Mouse (Mus musculus): ENCODE results near the gene Mrtfa.
A peak's percentile ranks its signal among the peaks of the same experiment; 100 is the strongest.

The Mrtfa gene

GRCm38 (mm10) chr15:81022437-81022836 is 168.1 kb downstream of the Mrtfa start:
- no peak for DNase-seq

GRCm38 (mm10) chr15:81021377-81021776 is 169.2 kb downstream of the Mrtfa start:
- DNase-seq, result no peak

GRCm38 (mm10) chr15:81017308-81017707 is 173.2 kb downstream of the Mrtfa start:
- no peak for DNase-seq

- DNase-seq, result no peak
Observed at GRCm38 (mm10) chr15:81016488-81016887, 174.1 kb downstream of the Mrtfa start.

- no peak for DNase-seq
Observed at GRCm38 (mm10) chr15:81015068-81015744, 175.4 kb downstream of the Mrtfa start.

- no peak for DNase-seq
Observed at GRCm38 (mm10) chr15:81013186-81013585, 177.4 kb downstream of the Mrtfa start.

GRCm38 (mm10) chr15:81012359-81012758 is 178.2 kb downstream of the Mrtfa start:
- no peak for DNase-seq

- no peak for DNase-seq
Observed at GRCm38 (mm10) chr15:81011523-81011922, 179.0 kb downstream of the Mrtfa start.

- no peak for DNase-seq
Observed at GRCm38 (mm10) chr15:81010114-81010513, 180.4 kb downstream of the Mrtfa start.

GRCm38 (mm10) chr15:81008689-81009123 is 181.9 kb downstream of the Mrtfa start:
- DNase-seq, result no peak

- DNase-seq, result no peak
Observed at GRCm38 (mm10) chr15:81007905-81008304, 182.7 kb downstream of the Mrtfa start.

- DNase-seq, result no peak
Observed at GRCm38 (mm10) chr15:81007339-81007738, 183.2 kb downstream of the Mrtfa start.

- DNase-seq, result peak; percentile 44
Observed at GRCm38 (mm10) chr15:81006127-81006735, 184.3 kb downstream of the Mrtfa start.

GRCm38 (mm10) chr15:81000419-81001138 is 190.0 kb downstream of the Mrtfa start:
- no peak for DNase-seq

GRCm38 (mm10) chr15:80997077-80997476 is 193.5 kb downstream of the Mrtfa start:
- no peak for DNase-seq

GRCm38 (mm10) chr15:80996090-80996835 is 194.3 kb downstream of the Mrtfa start:
- DNase-seq, result no peak

- DNase-seq, result no peak
Observed at GRCm38 (mm10) chr15:80994959-80995358, 195.6 kb downstream of the Mrtfa start.

- DNase-seq, result no peak
Observed at GRCm38 (mm10) chr15:80989712-80990111, 200.8 kb downstream of the Mrtfa start.

GRCm38 (mm10) chr15:80988331-80988730 is 202.2 kb downstream of the Mrtfa start:
- DNase-seq, result no peak

- DNase-seq, result no peak
Observed at GRCm38 (mm10) chr15:80983264-80983663, 207.3 kb downstream of the Mrtfa start.

GRCm38 (mm10) chr15:80981176-80981575 is 209.4 kb downstream of the Mrtfa start:
- DNase-seq, result no peak

- no peak for DNase-seq
Observed at GRCm38 (mm10) chr15:80979611-80980010, 210.9 kb downstream of the Mrtfa start.
